In genomic region chr13:24713434-24714000, GRCm38 (mm10) we compare ENCODE assay signal across 8 mouse cellular contexts. TPM values are rescaled to one million over a fixed set of nuclear protein-coding genes. Genes with fewer than 3 reads are reported as not detected.
DNase-seq lines count a peak whose midpoint lies in the region; ATAC-seq and TF ChIP-seq lines count a peak whose summit lies in the region.

No protein-coding gene starts in this region.

- no peak for TF ChIP-seq POLR2A in embryonic fibroblast, embryonic 13.5 days (IDR thresholded peaks at IDR 0.05; ENCODE audit: low read depth, low read length)

- no peaks in the 10 kb centered on the region for H3K4me1 ChIP-seq in embryonic fibroblast, embryonic 13.5 days (ENCODE audit: control insufficient read depth, insufficient read depth, low read length)
- H3K4me1 ChIP-seq in heart, embryonic 10.5 days: peaks cover 10% of the 10 kb centered on the region; the same call in 1 of the 2 replicates
- H3K4me1 ChIP-seq in kidney, embryonic 15.5 days: peaks cover 32% of the 10 kb centered on the region
- peaks cover 3% of the 10 kb centered on the region; the same call in 1 of the 2 replicates for H3K4me1 ChIP-seq in stomach, embryonic 15.5 days

- no peaks in the 10 kb centered on the region for H3K36me3 ChIP-seq in heart, embryonic 10.5 days
- no peaks in the 10 kb centered on the region for H3K36me3 ChIP-seq in kidney, embryonic 15.5 days
- no peaks in the 10 kb centered on the region for H3K36me3 ChIP-seq in stomach, embryonic 15.5 days

- WGBS in heart, embryonic 10.5 days: 8% methylated on average over 16 of the region's 16 CpGs
- 6% methylated on average over 16 of the region's 16 CpGs for WGBS in kidney, embryonic 15.5 days
- 10% methylated on average over 16 of the region's 16 CpGs for WGBS in stomach, embryonic 15.5 days

- peak; percentile 79 for ATAC-seq in kidney, embryonic 15.5 days (replicated peaks; ENCODE audit: low FRiP score)
- peak; percentile 40; the same call in 1 of the 2 replicates for ATAC-seq in stomach, embryonic 15.5 days (ENCODE audit: insufficient read depth, low FRiP score, low read depth)

- peak; percentile 71 for DNase-seq in B cell, adult 2 months
- DNase-seq in brain, adult 2 months (ENCODE audit: low read depth, low spot score): peak; percentile 91
- peak; percentile 93 for DNase-seq in heart, embryonic 10.5 days (ENCODE audit: low spot score)
- peak; percentile 81 for DNase-seq in liver
- peak; percentile 7 to 45 for DNase-seq in natural killer cell, adult 2 months (ENCODE audit: low spot score in 2 of 2)

- no peak overlapping the region for H3K4me3 ChIP-seq in embryonic fibroblast, embryonic 13.5 days (ENCODE audit: insufficient read depth, low read length)
- H3K4me3 ChIP-seq in heart, embryonic 10.5 days: peak overlapping the region; percentile 35; the same call in 1 of the 2 replicates
- H3K4me3 ChIP-seq in kidney, embryonic 15.5 days (replicated peaks): peak overlapping the region; percentile 10; the same call in 1 of the 2 replicates
- 0 out of 2 replicates have a peak overlapping the region, but pooled peaks have one; percentile 8 for H3K4me3 ChIP-seq in stomach, embryonic 15.5 days (replicated peaks)

- peak; percentile 99 for TF ChIP-seq CTCF in embryonic fibroblast, embryonic 13.5 days (IDR thresholded peaks at IDR 0.05; ENCODE audit: borderline replicate concordance, insufficient read depth, low read length)

- H3K9ac ChIP-seq in kidney, embryonic 15.5 days: no peak overlapping the region
- no peak overlapping the region for H3K9ac ChIP-seq in stomach, embryonic 15.5 days

- no peak overlapping the region for H3K27ac ChIP-seq in embryonic fibroblast, embryonic 13.5 days (ENCODE audit: insufficient read depth, low read length)
- H3K27ac ChIP-seq in heart, embryonic 10.5 days: no peak overlapping the region
- H3K27ac ChIP-seq in kidney, embryonic 15.5 days: no peak overlapping the region
- H3K27ac ChIP-seq in stomach, embryonic 15.5 days: 0 out of 2 replicates have a peak overlapping the region, but pooled peaks have one; percentile 54

- peaks cover 7% of the 10 kb centered on the region for H3K27me3 ChIP-seq in heart, embryonic 10.5 days (ENCODE audit: insufficient read depth, poor library complexity, severe bottlenecking)
- no peaks in the 10 kb centered on the region for H3K27me3 ChIP-seq in kidney, embryonic 15.5 days
- H3K27me3 ChIP-seq in stomach, embryonic 15.5 days (replicated peaks): no peaks in the 10 kb centered on the region

- H3K4me2 ChIP-seq in kidney, embryonic 15.5 days: peak overlapping the region; percentile 53
- H3K4me2 ChIP-seq in stomach, embryonic 15.5 days: peak overlapping the region; percentile 48

- H3K9me3 ChIP-seq in heart, embryonic 10.5 days: no peaks in the 10 kb centered on the region
- no peaks in the 10 kb centered on the region for H3K9me3 ChIP-seq in kidney, embryonic 15.5 days (replicated peaks)
- H3K9me3 ChIP-seq in stomach, embryonic 15.5 days: no peaks in the 10 kb centered on the region

RNA-seq across cellular contexts. Expression of gene Armh2, which starts 27.5 kb away (rescaled TPM):
- polyA plus RNA-seq in embryonic fibroblast, embryonic 13.5 days (2011; ENCODE audit: insufficient read length, low read depth, missing spikeins): not detected in 2 replicates
- not detected in 2 replicates for polyA plus RNA-seq in heart, embryonic 10.5 days (2016; fragmentation: Nextera tagmentation; extraction: Ambion mirVana)
- polyA plus RNA-seq in kidney, embryonic 15.5 days (2015; fragmentation: Nextera tagmentation; extraction: Ambion mirVana): not detected in 2 replicates
- polyA plus RNA-seq in stomach, embryonic 15.5 days (2015; fragmentation: Nextera tagmentation; extraction: Ambion mirVana): not detected in 2 replicates

RNA-seq across cellular contexts. Expression of gene Gmnn, which starts 48.2 kb away (rescaled TPM):
- 20.9 and 33.8 TPM in 2 replicates for polyA plus RNA-seq in embryonic fibroblast, embryonic 13.5 days (2011; ENCODE audit: insufficient read length, low read depth, missing spikeins)
- 126 and 136 TPM in 2 replicates for polyA plus RNA-seq in heart, embryonic 10.5 days (2016; fragmentation: Nextera tagmentation; extraction: Ambion mirVana)
- 115 and 117 TPM in 2 replicates for polyA plus RNA-seq in kidney, embryonic 15.5 days (2015; fragmentation: Nextera tagmentation; extraction: Ambion mirVana)
- polyA plus RNA-seq in stomach, embryonic 15.5 days (2015; fragmentation: Nextera tagmentation; extraction: Ambion mirVana): 111 TPM in 2 replicates

Comparison
In these comparisons a context has a peak if more than half of its experiments do, and no peak if none do; other contexts are left out.
1. DNase-seq: peak in every context shown above with its lines; median percentile 93 in heart, embryonic 10.5 days; 91 in brain, adult 2 months; 81 in liver; 71 in B cell, adult 2 months; 26 in natural killer cell, adult 2 months.